Mouse (Mus musculus): ENCODE measurements around the gene Rpl38. TPM values are rescaled to one million over a fixed set of nuclear protein-coding genes. Genes with fewer than 3 reads are reported as not detected.

Rpl38 gene
- polyA plus RNA-seq (2017; shearing (Covaris generic)): 507 TPM

DNA sequence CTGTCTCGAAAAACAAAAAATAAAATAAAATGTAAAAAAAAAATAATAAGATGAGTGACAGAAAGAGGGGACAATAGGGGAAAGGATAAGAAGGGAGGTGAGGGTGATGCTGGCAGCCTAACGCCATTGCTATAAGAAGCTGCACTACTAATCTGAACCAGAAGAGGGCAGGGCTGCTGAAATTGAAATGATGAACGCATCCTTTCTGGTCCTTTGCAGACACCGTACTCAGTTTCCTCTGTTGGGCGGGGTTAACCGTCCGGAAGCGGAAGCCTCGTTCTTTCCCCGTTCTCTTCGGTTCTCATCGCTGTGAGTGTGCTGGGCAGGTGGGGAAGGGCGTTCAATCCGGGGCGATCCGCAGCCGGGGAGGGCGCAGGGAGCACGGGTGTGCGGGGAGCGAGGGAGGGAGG is at the start of gene Rpl38:
Rpl38 (plus strand) TSS at position 224 of the 410 bp plus-strand sequence.

DNA sequence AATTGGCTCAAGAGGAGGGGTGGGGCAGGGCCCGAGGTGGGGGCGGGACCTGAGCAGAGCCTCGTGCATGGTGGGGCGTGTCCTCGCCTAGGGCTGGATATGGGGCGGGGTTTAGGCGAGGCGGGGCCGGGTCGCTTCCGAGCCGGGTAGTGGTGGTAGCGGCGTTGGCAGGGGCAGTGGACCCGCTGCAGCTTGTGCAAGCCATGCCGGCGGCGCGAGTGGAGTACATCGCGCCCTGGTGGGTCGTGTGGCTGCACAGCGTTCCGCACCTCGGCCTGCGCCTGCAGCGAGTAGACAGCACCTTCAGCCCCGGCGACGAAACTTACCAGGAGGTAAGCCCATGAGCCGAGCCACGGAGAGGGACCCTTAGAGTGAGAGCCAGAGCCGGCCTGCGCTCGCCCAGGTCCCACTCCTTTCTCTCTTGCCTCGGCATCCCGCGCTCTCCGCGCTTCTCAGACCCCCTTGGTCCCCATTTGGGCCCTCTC is 7.1 kb downstream of the Rpl38 start, which contains the start of gene Ttyh2:
Ttyh2 (plus strand) TSS at position 91 of the 485 bp plus-strand sequence.

Other genes starting within 250 kb of the Rpl38 start
- gene Ttyh2, start 6.9 kb downstream of the Rpl38 start, polyA plus RNA-seq (2017; shearing (Covaris generic)): 1.0 TPM
- 0.23 TPM for gene Dnaic2, start 58.9 kb downstream of the Rpl38 start, polyA plus RNA-seq (2017; shearing (Covaris generic))
- gene Kif19a, start 96.9 kb downstream of the Rpl38 start, polyA plus RNA-seq (2017; shearing (Covaris generic)): not detected
- gene Btbd17, start 127.4 kb downstream of the Rpl38 start, polyA plus RNA-seq (2017; shearing (Covaris generic)): 0.96 TPM
- not detected for gene Gpr142, start 130.4 kb downstream of the Rpl38 start, polyA plus RNA-seq (2017; shearing (Covaris generic))
- gene Gprc5c, start 182.6 kb downstream of the Rpl38 start, polyA plus RNA-seq (2017; shearing (Covaris generic)): 0.34 TPM
- gene Cd300a, start 221.5 kb downstream of the Rpl38 start, polyA plus RNA-seq (2017; shearing (Covaris generic)): not detected